Mouse (Mus musculus) macrophage (primary cell): ENCODE data around the gene Gpr37l1. TPM values are rescaled to one million over a fixed set of nuclear protein-coding genes. Genes with fewer than 3 reads are reported as not detected.
"Not testable (repeated sequence)": the region's sequence is repeated elsewhere in the genome, so short reads cannot be mapped to it uniquely, and the experiment has no call there.

ENCODE experiments used
- H3K27ac ChIP-seq: fragments of 350-480 bp; formaldehyde crosslinking; 2 replicates; pipeline ENCODE4 v1.9.0; 2021
- H3K36me3 ChIP-seq: fragments of 350-480 bp; formaldehyde crosslinking; 2 replicates; pipeline ENCODE4 v1.9.0; 2021; ENCODE audit errors: inconsistent target
- H3K4me3 ChIP-seq: fragments of 350-480 bp; formaldehyde crosslinking; 2 replicates; pipeline ENCODE4 v1.9.0; 2021; ENCODE audit errors: inconsistent target
- H3K79me2 ChIP-seq: fragments of 350-480 bp; formaldehyde crosslinking; 2 replicates; pipeline ENCODE4 v1.9.0; 2021; ENCODE audit errors: inconsistent target
- WGBS: methylation state at CpG from one replicate; pipeline ENCODE4 v1.1.7; 2026; ENCODE audit warnings: inconsistent platforms; ENCODE audit not compliant: missing documents; 5-methylcytosine and 5-hydroxymethylcytosine counted together
- polyA plus RNA-seq: library from polyadenylated mRNA; stranded (reverse); fragments of 250-400 nt; gene quantifications from 3 replicates; pipeline ENCODE4 v1.2.4, GENCODE M21; 2018; ENCODE audit warnings: inconsistent platforms

The Gpr37l1 gene
- polyA plus RNA-seq, 1 experiment from 2014 or later: not detected

DNA sequence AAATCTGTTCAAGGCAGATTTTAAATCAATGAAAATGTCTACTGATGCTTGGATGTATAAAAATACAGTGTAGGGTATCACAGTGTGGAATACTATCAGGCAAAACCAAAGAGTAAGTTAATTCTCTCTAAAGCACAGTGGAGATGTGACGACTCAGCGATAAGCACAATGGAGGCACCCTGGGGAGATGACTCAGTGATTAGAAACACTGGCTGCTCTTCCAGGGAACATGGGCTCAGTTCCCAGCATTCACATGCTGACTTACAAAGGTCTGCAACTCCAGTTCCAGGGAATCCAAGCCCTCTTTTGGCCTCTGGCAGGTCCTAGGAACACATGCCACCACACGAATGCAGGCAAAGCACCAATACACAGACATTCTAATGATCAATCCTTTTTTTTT is 20.7 kb upstream of the Gpr37l1 start:
- no peaks in the 10 kb centered on the region for H3K36me3 ChIP-seq
- WGBS: 77% methylated on average over 3 of the region's 3 CpGs
- no peak overlapping the region for H3K27ac ChIP-seq
- no peaks in the 10 kb centered on the region for H3K79me2 ChIP-seq
- H3K4me3 ChIP-seq: no peak overlapping the region

DNA sequence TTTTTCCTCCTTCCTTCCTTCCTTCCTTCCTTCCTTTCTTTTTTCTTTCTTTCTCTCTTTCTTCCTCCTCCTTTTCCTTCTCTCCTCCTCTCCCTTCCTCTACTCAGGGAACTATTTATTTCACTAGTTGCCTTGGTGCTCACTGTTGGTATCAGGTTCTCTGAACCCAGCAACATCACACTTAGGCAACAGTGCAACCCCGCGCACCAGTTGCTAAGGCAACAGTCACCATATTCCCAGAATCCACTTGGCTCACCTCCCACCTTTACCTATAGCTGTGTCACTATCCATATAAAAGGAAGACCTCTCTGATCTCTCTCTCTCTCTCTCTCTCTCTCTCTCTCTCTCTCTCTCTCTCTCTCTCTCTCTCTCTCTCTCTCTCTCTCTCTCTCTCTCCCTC is 19.5 kb upstream of the Gpr37l1 start:
- 73% methylated on average over 2 of the region's 2 CpGs for WGBS
- H3K4me3 ChIP-seq, H3K27ac ChIP-seq, H3K36me3 ChIP-seq, H3K79me2 ChIP-seq: not testable (repeated sequence)

DNA sequence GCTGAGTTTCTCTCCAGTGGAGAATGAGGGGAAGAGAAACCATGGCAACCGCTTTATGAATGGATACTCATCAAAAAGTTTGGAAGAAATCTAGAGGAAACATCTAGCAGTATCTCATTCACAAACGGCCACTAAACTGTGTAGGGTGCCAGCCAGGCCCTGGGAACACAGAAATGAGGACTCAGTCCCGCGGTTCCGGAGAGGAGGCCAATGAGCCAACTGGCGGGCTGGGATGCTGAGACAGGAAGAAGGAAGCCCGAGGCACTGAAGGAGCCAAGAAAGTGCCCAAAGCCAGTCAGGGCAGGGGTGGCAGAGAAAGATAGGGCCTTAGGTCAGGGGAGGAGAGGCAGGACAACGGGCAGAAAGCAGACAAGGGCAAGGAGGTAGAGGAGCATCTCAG is 18.9 kb upstream of the Gpr37l1 start:
- H3K27ac ChIP-seq: no peak overlapping the region
- no peak overlapping the region for H3K4me3 ChIP-seq
- H3K36me3 ChIP-seq: no peaks in the 10 kb centered on the region
- WGBS: 64% methylated on average over 8 of the region's 8 CpGs
- no peaks in the 10 kb centered on the region for H3K79me2 ChIP-seq

DNA sequence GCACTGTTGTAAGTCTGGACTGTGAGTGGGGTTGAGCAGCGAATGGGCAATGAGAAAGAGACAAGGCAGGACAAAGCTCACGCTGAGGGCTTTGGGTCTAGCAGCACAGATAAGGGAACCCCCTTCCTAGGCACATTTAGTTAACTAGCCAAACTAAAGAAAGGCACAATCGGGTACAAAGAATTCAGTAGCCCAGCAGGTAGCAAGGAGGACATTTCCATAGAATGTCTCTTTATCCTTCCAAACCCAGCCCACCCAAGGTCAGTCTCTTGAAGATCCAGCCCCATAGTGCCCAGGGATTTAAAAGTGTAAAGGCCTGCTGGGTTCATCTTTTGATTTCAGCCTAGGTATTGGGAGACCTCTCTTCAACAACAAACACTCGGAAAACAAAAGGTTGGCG is 18.5 kb upstream of the Gpr37l1 start:
- H3K36me3 ChIP-seq: no peaks in the 10 kb centered on the region
- WGBS: 86% methylated on average over 5 of the region's 5 CpGs
- no peaks in the 10 kb centered on the region for H3K79me2 ChIP-seq
- H3K27ac ChIP-seq: no peak overlapping the region
- H3K4me3 ChIP-seq: no peak overlapping the region

DNA sequence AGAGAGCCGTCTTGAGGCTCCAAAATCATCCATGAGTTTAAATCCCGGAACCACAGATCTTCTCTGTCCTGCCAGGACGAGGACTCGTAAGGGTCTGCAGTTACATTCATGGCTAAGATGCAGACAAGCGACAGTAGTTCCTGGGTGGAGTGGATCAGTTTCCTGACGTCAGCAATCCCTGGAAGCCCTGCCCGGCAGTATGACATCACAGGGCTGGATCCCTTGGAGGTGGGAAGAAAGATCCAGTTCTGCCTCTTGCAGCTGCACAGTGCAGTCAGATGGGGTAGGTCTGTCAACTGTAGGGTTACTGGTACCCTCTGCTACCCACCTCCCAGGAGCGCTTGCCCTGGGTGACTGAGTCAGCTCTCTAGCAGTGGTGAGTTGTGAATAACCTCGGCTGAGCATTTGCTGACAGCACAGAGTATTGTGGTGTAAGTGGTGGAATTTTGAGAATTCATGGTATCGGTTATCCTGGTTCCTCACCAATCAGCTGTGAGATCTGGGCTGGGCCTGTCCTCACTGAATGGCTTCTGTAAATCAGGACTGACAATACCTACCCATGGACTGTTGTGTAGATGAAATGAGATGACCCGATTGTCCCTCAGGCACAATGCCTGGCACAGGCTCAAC is 16.6 kb upstream of the Gpr37l1 start:
- Histone ChIP-seq H3K27ac (no peak overlapping the region), H3K4me3 (no peak overlapping the region), H3K79me2 (no peaks in the 10 kb centered on the region), H3K36me3 (no peaks in the 10 kb centered on the region)
- WGBS: 84% methylated on average over 11 of the region's 11 CpGs

DNA sequence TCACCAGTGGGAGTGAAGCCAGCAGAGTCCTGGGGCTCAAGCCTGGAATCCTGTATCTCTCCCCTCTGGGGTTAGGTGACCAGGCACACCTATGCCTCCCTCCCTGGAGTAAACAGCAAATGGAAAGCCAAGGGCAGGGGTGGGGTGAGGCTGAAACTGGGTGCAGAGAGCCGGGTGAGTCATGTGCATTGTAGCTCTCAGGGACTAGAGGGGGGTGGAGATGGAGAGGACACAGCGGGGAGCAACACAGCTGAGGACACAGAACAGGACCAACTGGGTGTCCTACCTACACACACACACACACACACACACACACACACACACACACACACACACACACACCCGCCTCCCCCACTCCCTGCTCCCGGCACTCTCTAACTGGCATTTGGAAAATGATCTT is 16.0 kb upstream of the Gpr37l1 start:
- H3K27ac ChIP-seq: no peak overlapping the region
- H3K79me2 ChIP-seq: no peaks in the 10 kb centered on the region
- WGBS: 83% methylated on average over 3 of the region's 4 CpGs
- H3K36me3 ChIP-seq: no peaks in the 10 kb centered on the region
- no peak overlapping the region for H3K4me3 ChIP-seq

DNA sequence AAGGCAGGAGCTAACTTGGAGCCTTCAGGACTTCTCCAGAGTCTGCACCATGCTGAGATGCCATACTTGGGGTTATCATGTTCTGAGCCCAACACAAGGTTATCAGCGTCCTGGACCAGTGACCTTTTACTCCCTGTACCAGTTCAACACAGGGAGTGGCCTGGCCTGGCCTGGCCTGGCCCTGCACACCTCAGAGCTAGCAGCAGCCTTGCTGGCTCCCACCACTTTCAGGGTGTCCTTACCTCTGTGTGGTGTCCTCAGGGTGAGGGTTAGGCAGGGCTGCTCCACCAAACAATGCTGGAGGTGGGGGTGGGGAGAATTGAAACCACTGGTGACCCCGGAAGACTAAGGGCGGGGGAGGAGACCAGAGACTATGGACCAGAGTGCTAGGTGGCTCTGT is 15.5 kb upstream of the Gpr37l1 start:
- 82% methylated on average over 3 of the region's 3 CpGs for WGBS
- Histone ChIP-seq H3K36me3 (no peaks in the 10 kb centered on the region), H3K27ac (no peak overlapping the region), H3K79me2 (no peaks in the 10 kb centered on the region), H3K4me3 (no peak overlapping the region)

DNA sequence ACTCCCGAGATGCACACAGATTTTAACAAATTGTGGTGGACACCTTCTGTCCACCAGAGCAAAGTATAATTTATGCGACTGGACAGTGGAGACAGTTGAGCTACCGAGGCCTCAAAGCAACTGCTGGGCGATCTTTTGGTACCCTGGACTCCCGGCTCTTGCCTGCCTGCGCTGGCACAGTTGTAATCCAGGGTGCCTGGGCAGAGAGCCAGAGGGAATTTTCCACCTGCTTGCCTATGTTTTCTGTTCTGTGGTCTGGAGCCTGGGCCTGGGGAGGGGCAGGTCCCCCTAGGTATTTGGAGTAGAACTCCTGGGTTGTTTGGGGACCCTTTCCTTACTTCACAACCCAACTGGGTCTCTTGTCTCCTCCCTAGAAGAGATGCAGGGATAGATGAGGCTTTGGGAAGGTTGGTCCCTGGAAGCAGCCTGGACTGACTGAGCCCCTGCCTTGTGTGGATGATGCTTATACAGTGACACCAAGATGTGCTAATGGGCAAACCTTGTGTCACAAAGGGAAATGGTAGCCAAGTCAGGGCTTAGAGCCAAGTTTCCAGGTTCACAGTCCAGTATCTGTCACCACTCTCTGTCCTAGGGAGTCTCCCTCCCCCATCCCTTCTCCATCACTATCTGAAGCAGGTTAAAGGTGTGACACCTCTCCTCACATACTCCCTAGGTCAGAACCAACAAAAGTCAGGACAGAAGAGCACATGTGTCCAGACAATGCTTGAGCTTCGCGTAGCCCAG is 14.6 kb upstream of the Gpr37l1 start:
- Histone ChIP-seq H3K4me3 (no peak overlapping the region), H3K27ac (no peak overlapping the region), H3K36me3 (no peaks in the 10 kb centered on the region), H3K79me2 (no peaks in the 10 kb centered on the region)
- WGBS: 91% methylated on average over 8 of the region's 8 CpGs

DNA sequence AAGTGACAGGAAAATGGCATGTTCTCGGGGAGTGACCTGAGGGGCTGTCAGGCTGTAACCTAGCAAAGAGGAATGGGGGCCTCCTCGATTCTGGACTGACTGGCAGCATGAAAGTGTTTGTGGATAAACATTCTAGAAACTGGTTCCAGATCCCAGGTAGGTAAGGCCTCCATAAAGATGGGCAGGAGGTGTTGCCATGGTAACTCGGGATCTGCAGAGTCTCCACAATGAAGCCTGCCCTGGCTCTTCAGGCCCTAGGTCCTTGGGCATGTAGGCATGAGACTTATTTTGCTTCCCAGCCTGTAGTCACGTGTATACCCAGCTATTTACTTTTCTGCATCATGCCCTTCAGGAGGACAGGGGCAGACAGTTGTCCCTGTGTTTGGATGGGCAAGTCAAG is 13.8 kb upstream of the Gpr37l1 start:
- Histone ChIP-seq H3K36me3 (no peaks in the 10 kb centered on the region), H3K27ac (no peak overlapping the region), H3K79me2 (no peaks in the 10 kb centered on the region), H3K4me3 (no peak overlapping the region)
- 86% methylated on average over 4 of the region's 4 CpGs for WGBS

DNA sequence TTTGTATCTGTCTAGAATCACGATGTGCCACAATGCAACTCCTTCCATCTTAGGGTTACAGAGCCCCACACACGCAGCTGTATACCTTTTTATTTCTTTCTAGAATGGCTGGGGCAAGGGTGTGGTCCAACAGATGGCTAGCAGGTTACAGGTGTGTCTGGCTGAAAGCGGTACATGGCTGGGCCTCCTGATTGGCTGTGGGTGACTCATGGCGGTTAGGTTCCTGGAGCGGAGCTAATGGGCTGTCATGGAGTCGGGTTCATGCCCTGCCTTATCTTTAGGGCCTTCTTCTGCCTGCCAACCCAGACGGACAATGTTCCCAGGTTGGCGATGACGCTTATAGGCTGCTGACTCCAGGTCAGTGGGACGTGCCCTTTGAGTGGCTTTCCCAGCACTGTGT is 13.3 kb upstream of the Gpr37l1 start:
- Histone ChIP-seq H3K36me3 (no peaks in the 10 kb centered on the region), H3K27ac (no peak overlapping the region), H3K79me2 (no peaks in the 10 kb centered on the region), H3K4me3 (no peak overlapping the region)
- 89% methylated on average over 10 of the region's 10 CpGs for WGBS

DNA sequence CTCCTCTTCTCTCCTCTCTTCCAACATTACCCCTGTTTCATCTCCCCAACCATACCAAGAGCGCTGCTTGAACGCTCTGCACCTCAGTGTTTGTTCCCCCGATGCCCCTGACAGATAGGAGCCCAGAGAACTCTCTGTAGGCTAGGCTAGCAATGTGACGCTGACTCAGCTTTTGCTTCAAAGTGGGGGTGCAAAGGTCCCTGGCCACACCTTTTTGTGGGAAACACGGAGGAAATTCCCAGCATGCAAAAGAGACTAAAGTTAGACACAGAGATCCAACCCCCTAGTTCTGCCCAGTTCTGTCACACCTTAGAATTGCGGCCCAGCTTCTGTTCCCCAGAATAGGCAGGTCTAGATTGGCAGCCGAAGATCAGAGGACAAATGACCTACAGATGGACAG is 11.4 kb upstream of the Gpr37l1 start:
- no peak overlapping the region for H3K4me3 ChIP-seq
- WGBS: 89% methylated on average over 7 of the region's 7 CpGs
- no peaks in the 10 kb centered on the region for H3K36me3 ChIP-seq
- H3K79me2 ChIP-seq: no peaks in the 10 kb centered on the region
- H3K27ac ChIP-seq: no peak overlapping the region

DNA sequence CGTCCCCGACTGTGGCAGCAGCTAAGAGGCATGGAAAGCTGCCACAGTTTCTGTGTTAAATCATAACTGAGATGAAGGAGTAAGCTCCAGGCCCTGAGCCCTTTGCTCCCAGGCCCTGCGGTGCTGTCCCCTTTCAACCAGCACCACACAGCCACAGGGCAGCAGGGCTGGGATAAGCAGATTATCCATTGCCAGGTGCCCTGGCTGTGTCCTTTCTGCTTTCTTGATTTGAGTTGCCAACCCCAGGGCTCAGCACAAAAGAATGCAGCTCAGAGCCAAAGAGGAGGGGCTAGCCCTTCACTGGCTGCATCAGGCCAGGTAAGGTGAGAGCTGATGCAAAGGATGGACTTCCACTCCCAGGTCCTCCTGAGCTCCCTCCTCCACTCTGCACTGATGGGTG is 10.2 kb upstream of the Gpr37l1 start:
- no peaks in the 10 kb centered on the region for H3K79me2 ChIP-seq
- 100% methylated on average over 3 of the region's 3 CpGs for WGBS
- H3K27ac ChIP-seq: no peak overlapping the region
- H3K36me3 ChIP-seq: no peaks in the 10 kb centered on the region
- no peak overlapping the region for H3K4me3 ChIP-seq

DNA sequence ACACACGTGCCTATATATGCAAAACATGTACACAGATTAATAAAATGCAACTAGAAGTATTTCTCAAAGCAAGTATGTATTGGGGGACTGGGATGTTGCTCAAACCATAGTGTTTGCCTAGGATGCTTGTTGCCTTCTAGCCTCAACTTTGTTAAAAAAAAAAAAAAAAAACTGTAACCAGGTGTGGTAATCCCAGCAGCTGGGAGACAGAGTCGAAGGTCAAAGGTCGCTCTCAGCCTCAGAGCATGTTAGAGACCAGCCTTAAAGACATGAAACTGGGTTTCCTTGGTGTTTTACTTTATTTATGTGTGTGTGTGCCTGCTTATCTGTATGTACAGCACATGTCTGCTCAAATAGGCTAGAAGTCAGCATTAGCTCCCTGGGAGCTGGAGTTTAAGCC is 7.7 kb upstream of the Gpr37l1 start:
- Histone ChIP-seq H3K79me2 (no peaks in the 10 kb centered on the region), H3K27ac (no peak overlapping the region), H3K4me3 (no peak overlapping the region), H3K36me3 (no peaks in the 10 kb centered on the region)
- WGBS: 81% methylated on average over 3 of the region's 3 CpGs

DNA sequence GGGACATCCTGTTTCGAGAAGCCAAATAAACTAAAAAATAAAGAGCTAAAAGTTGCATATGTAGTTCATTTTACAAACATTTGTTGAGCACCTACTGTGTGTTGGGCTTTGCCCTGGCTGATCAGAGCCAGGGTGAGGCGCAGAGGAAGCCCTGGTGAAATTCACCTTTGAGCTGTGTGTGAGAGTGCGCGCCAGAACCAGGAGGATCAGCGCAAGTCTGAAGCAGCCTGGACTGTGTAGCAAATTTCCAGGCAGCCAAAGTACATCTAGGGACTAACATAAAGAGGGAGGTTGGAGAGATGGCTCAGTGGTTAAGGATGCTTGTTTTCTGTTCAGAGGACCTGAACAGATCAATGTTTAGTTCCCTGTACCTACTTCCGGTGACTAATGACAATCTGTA is 5.8 kb upstream of the Gpr37l1 start:
- Histone ChIP-seq H3K27ac (no peak overlapping the region), H3K79me2 (no peaks in the 10 kb centered on the region), H3K36me3 (no peaks in the 10 kb centered on the region), H3K4me3 (no peak overlapping the region)
- 90% methylated on average over 6 of the region's 6 CpGs for WGBS

DNA sequence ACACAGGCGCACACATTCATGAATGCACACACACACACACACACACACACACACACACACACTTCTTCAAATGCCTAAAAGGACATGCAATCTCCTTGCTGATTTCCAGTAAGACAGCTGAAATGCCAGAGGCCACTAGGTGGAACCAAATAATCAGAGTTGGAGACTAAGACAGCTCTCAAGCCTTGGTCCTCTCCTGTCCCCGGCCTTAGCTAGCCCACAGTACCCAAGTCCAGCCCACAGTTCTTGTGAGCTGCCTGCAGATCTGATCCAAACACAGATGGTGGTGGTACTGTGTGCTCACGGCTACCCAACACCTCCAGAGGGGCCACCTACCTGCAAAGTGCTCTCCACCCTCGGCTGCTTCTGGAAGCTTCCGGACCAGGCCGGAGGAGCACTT is 4.5 kb upstream of the Gpr37l1 start:
- no peak overlapping the region for H3K27ac ChIP-seq
- 64% methylated on average over 6 of the region's 6 CpGs for WGBS
- H3K4me3 ChIP-seq: no peak overlapping the region
- no peaks in the 10 kb centered on the region for H3K36me3 ChIP-seq
- H3K79me2 ChIP-seq: no peaks in the 10 kb centered on the region

DNA sequence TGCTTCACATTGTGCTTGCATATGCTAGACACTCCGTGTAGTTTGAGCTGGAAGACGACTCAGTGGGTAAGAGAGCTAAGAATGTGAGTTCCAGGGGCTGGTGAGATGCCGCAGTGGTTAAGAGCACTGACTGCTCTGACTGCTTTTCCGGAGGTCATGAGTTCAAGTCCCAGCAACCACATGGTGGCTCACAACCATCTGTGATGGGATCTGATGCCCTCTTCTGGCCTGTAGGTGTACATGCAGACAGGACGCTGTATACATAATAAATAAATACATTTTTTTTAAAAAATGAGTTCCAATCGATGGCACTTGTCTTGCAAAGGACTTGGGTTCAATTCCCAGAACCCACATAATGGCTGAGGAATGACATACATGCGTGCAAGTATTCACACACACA is 3.7 kb upstream of the Gpr37l1 start:
- H3K27ac ChIP-seq: no peak overlapping the region
- no peaks in the 10 kb centered on the region for H3K36me3 ChIP-seq
- no peak overlapping the region for H3K4me3 ChIP-seq
- no peaks in the 10 kb centered on the region for H3K79me2 ChIP-seq
- 88% methylated on average over 7 of the region's 7 CpGs for whole genome bisulfite sequencing
